In genomic region chr3:131084718-131085561, GRCm38 (mm10) we compare ENCODE assay signal across 8 mouse cellular contexts. TPM values are rescaled to one million over a fixed set of nuclear protein-coding genes. Genes with fewer than 3 reads are reported as not detected.
A peak's percentile ranks its signal among the peaks of the same experiment; 100 is the strongest.
DNase-seq lines count a peak whose midpoint lies in the region; ATAC-seq lines count a peak whose summit lies in the region.

No protein-coding gene starts in this region.

- no peaks in the 10 kb centered on the region for H3K36me3 ChIP-seq in kidney, embryonic 15.5 days
- H3K36me3 ChIP-seq in embryonic facial prominence, embryonic 14.5 days (ENCODE audit: control insufficient read depth, insufficient read depth, low read length) = no peaks in the 10 kb centered on the region
- H3K36me3 ChIP-seq in intestine, embryonic 15.5 days = no peaks in the 10 kb centered on the region

- H3K9me3 ChIP-seq in kidney, embryonic 15.5 days (replicated peaks) = no peaks in the 10 kb centered on the region
- H3K9me3 ChIP-seq in embryonic facial prominence, embryonic 14.5 days (ENCODE audit: control insufficient read depth, low read length) = no peaks in the 10 kb centered on the region
- H3K9me3 ChIP-seq in intestine, embryonic 15.5 days = no peaks in the 10 kb centered on the region

- peaks cover 17% of the 10 kb centered on the region for H3K27me3 ChIP-seq in kidney, embryonic 15.5 days
- H3K27me3 ChIP-seq in embryonic facial prominence, embryonic 14.5 days (replicated peaks; ENCODE audit: control insufficient read depth, insufficient read depth, low read length) = no peaks in the 10 kb centered on the region
- H3K27me3 ChIP-seq in intestine, embryonic 15.5 days (replicated peaks) = peaks cover 16% of the 10 kb centered on the region

- 6% methylated on average over 30 of the region's 30 CpGs for WGBS in kidney, embryonic 15.5 days
- 6% methylated on average over 30 of the region's 30 CpGs for WGBS in embryonic facial prominence, embryonic 14.5 days
- 9% methylated on average over 30 of the region's 30 CpGs for WGBS in intestine, embryonic 15.5 days

- 0 out of 2 replicates have a peak overlapping the region, but pooled peaks have one; percentile 14 for H3K9ac ChIP-seq in kidney, embryonic 15.5 days
- H3K9ac ChIP-seq in embryonic facial prominence, embryonic 14.5 days (ENCODE audit: low read depth, low read length) = peak overlapping the region; percentile 40; the same call in 1 of the 2 replicates
- no peak overlapping the region for H3K9ac ChIP-seq in intestine, embryonic 15.5 days

- peak; percentile 58 for ATAC-seq in kidney, embryonic 15.5 days (replicated peaks; ENCODE audit: low FRiP score)
- 0 out of 2 replicates have a peak, but pooled peaks have one; percentile 44 for ATAC-seq in embryonic facial prominence, embryonic 14.5 days (ENCODE audit: low read depth)
- ATAC-seq in intestine, embryonic 15.5 days = no peak

- H3K27ac ChIP-seq in kidney, embryonic 15.5 days = no peak overlapping the region; the same call in 1 of the 2 replicates
- H3K27ac ChIP-seq in embryonic facial prominence, embryonic 14.5 days (replicated peaks; ENCODE audit: low read depth, low read length) = no peak overlapping the region
- H3K27ac ChIP-seq in intestine, embryonic 15.5 days = no peak overlapping the region

- peak overlapping the region; percentile 62 for H3K4me2 ChIP-seq in kidney, embryonic 15.5 days
- peak overlapping the region; percentile 56 for H3K4me2 ChIP-seq in embryonic facial prominence, embryonic 14.5 days (ENCODE audit: low read depth, low read length)
- peak overlapping the region; percentile 48 for H3K4me2 ChIP-seq in intestine, embryonic 15.5 days (replicated peaks)

- peaks cover 9% of the 10 kb centered on the region for H3K4me1 ChIP-seq in kidney, embryonic 15.5 days
- H3K4me1 ChIP-seq in embryonic facial prominence, embryonic 14.5 days (ENCODE audit: control insufficient read depth, insufficient read depth, low read length) = no peaks in the 10 kb centered on the region
- H3K4me1 ChIP-seq in intestine, embryonic 15.5 days (replicated peaks) = no peaks in the 10 kb centered on the region

- H3K4me3 ChIP-seq in kidney, embryonic 15.5 days (replicated peaks) = peak overlapping the region; percentile 36
- H3K4me3 ChIP-seq in embryonic facial prominence, embryonic 14.5 days (ENCODE audit: low read depth, low read length) = peak overlapping the region; percentile 35
- H3K4me3 ChIP-seq in intestine, embryonic 15.5 days (replicated peaks) = peak overlapping the region; percentile 11

- DNase-seq in kidney, postnatal 25 days = no peak
- peak; percentile 80 for DNase-seq in Muller cell, postnatal 12 days (ENCODE audit: inconsistent ontology term)
- peak; percentile 63 for DNase-seq in embryonic facial prominence, embryonic 14.5 days (ENCODE audit: low spot score)
- peak; percentile 31 for DNase-seq in naive thymus-derived CD4-positive, alpha-beta T cell, adult 2 months (ENCODE audit: low read depth)
- DNase-seq in urinary bladder, postnatal 25 days (ENCODE audit: low spot score) = no peak
- DNase-seq in ovary, postnatal 36 days (ENCODE audit: low spot score) = no peak

RNA-seq across cellular contexts. Expression of gene Lef1, which starts 25.3 kb away (rescaled TPM):
- 25.6 and 26.2 TPM in 2 replicates for polyA plus RNA-seq in kidney, embryonic 15.5 days (2015; fragmentation: Nextera tagmentation; extraction: Ambion mirVana)
- polyA plus RNA-seq in embryonic facial prominence, embryonic 14.5 days (2014; fragmentation: Nextera tagmentation; extraction: Ambion mirVana) = 25.9 and 32.2 TPM in 2 replicates
- 0.62 and 1.4 TPM in 2 replicates for polyA plus RNA-seq in intestine, embryonic 15.5 days (2015; fragmentation: Nextera tagmentation; extraction: Ambion mirVana)

Comparison
In these comparisons a context has a peak if more than half of its experiments do, and no peak if none do; other contexts are left out.
1. DNase-seq: peak in Muller cell, postnatal 12 days (single experiment), embryonic facial prominence, embryonic 14.5 days (single experiment) and naive thymus-derived CD4-positive, alpha-beta T cell, adult 2 months (single experiment); none in kidney, postnatal 25 days (0 of 2), urinary bladder, postnatal 25 days (single experiment) and ovary, postnatal 36 days (single experiment).
2. RNA of gene Lef1, which starts 25.3 kb away (polyA plus RNA-seq): 25.6 to 26.2 TPM in kidney, embryonic 15.5 days and 25.9 to 32.2 TPM in embryonic facial prominence, embryonic 14.5 days; 0.62 to 1.4 TPM in intestine, embryonic 15.5 days; every median in the first group is over 10 times any median in the second.
3. Peak in every context shown above with its lines, with median percentiles within 50 percentile points of each other: H3K4me2 ChIP-seq and H3K4me3 ChIP-seq.